In genomic region chr10:122858904-122859641, GRCm38 (mm10) we compare ENCODE assay signal across 12 mouse cellular contexts.
A peak's percentile ranks its signal among the peaks of the same experiment; 100 is the strongest.
DNase-seq lines count a peak whose midpoint lies in the region; ATAC-seq lines count a peak whose summit lies in the region.
"Had no signal": no experiment of that assay in that cellular context is flagged by ENCODE, and none has a peak within 500 bp of the region (broad histone marks: within the 10 kb centered on the region; RNA-seq: fewer than 3 reads in every experiment).

No protein-coding gene starts in this region.

- H3K9me3 ChIP-seq in heart, embryonic 13.5 days, result no peaks in the 10 kb centered on the region
- H3K9me3 ChIP-seq: limb, embryonic 15.5 days had no signal

- 0 out of 2 replicates have a peak overlapping the region, but pooled peaks have one; percentile 42 for H3K9ac ChIP-seq in heart, embryonic 13.5 days
- H3K9ac ChIP-seq: limb, embryonic 15.5 days had no signal

- H3K36me3 ChIP-seq in heart, embryonic 13.5 days, result no peaks in the 10 kb centered on the region
- H3K36me3 ChIP-seq: limb, embryonic 15.5 days had no signal

- H3K27ac ChIP-seq in heart, embryonic 13.5 days (replicated peaks), result peak overlapping the region; percentile 79
- H3K27ac ChIP-seq: limb, embryonic 15.5 days had no signal

- WGBS in heart, embryonic 13.5 days, result 40% methylated on average over 8 of the region's 8 CpGs

- H3K4me1 ChIP-seq in heart, embryonic 13.5 days, result peaks cover 44% of the 10 kb centered on the region

- no peak for ATAC-seq in heart, embryonic 13.5 days (ENCODE audit: extremely low read depth, insufficient number of reproducible peaks, low FRiP score, low TSS enrichment)
- ATAC-seq in megakaryocyte, adult 5-6 weeks (ENCODE audit: poor library complexity, severe bottlenecking), result no peak

- H3K4me3 ChIP-seq in heart, embryonic 13.5 days, result no peak overlapping the region
- H3K4me3 ChIP-seq: limb, embryonic 15.5 days had no signal

- no peaks in the 10 kb centered on the region for H3K27me3 ChIP-seq in heart, embryonic 13.5 days (replicated peaks)
- H3K27me3 ChIP-seq: limb, embryonic 15.5 days had no signal

- H3K4me2 ChIP-seq in heart, embryonic 13.5 days, result no peak overlapping the region
- H3K4me2 ChIP-seq: limb, embryonic 15.5 days; midbrain, embryonic 11.5 days had no signal

- no peak for DNase-seq in heart, adult 8-10 months (ENCODE audit: low spot score)
- DNase-seq in kidney, postnatal 4 days, result peak; percentile 47 to 66
- no peak for DNase-seq in kidney, postnatal 14 days
- peak; percentile 22 for DNase-seq in NIH3T3 (ENCODE audit: low read depth)
- DNase-seq in lung, postnatal 10 days, result peak; percentile 69
- no peak for DNase-seq in cerebellum, postnatal 36 days
- DNase-seq: layer of hippocampus, postnatal 36 days; right cerebral cortex, postnatal 4 days had no signal

Comparison
In these comparisons a context has a peak if more than half of its experiments do, and no peak if none do; other contexts are left out.
1. DNase-seq: peak in kidney, postnatal 4 days (2 of 2), NIH3T3 (single experiment) and lung, postnatal 10 days (single experiment); none in heart, adult 8-10 months (single experiment), kidney, postnatal 14 days (single experiment) and cerebellum, postnatal 36 days (0 of 2).